Mouse (Mus musculus) ES-E14 (cell line): ENCODE measurements at regions not wholly inside any gene's neighbourhood (a gene's known extent, or its start where the extent isn't known, plus 50 kb on each side); places are given as distances from the start of the nearest gene placed in this dataset.

Experiments used
- DNase-seq: peaks from one replicate; pipeline ENCODE4 v3.0.0-alpha.2; 2013; ENCODE audit warnings: low read depth, low spot score
- H3K27ac ChIP-seq: 2 replicates; pipeline ENCODE4 v1.5.1; 2012; ENCODE audit warnings: low read depth, mild to moderate bottlenecking, low read length, moderate library complexity, mixed read lengths; ENCODE audit not compliant: poor library complexity, insufficient read depth, severe bottlenecking
- H3K36me3 ChIP-seq: 2 replicates; pipeline ENCODE4 v1.6.1; 2012; ENCODE audit warnings: mild to moderate bottlenecking, low read length, moderate library complexity, mixed read lengths; ENCODE audit not compliant: control insufficient read depth, poor library complexity, insufficient read depth, severe bottlenecking
- H3K4me1 ChIP-seq, 2 experiments: fragments of 150-350 bp in 1 of 2; sonication (generic) in 1 of 2; 2 replicates each; pipeline ENCODE4 v1.6.1; 2012; ENCODE audit warnings: low read length in 2 of 2, mild to moderate bottlenecking in 1 of 2, mixed read lengths in 1 of 2; ENCODE audit not compliant: control insufficient read depth in 2 of 2, insufficient read depth in 2 of 2, poor library complexity in 1 of 2
- H3K4me3 ChIP-seq, 2 experiments: fragments of 150-350 bp in 1 of 2; sonication (generic) in 1 of 2; 2 replicates each; pipeline ENCODE4 v1.5.1; 2012; ENCODE audit warnings: low read length in 2 of 2, low read depth in 1 of 2, mild to moderate bottlenecking in 1 of 2, mixed read lengths in 1 of 2; ENCODE audit not compliant: insufficient read depth in 1 of 2, poor library complexity in 1 of 2, severe bottlenecking in 1 of 2
- H3K9ac ChIP-seq: 2 replicates; pipeline ENCODE4 v1.6.1; 2012; ENCODE audit warnings: low read depth, mild to moderate bottlenecking, low read length, mixed read lengths; ENCODE audit not compliant: poor library complexity, insufficient read depth, severe bottlenecking
- H3K9me3 ChIP-seq: fragments of 150-350 bp; sonication (generic); 2 replicates; pipeline ENCODE4 v1.6.1; 2012; ENCODE audit warnings: low read depth, mild to moderate bottlenecking, low read length; ENCODE audit not compliant: control insufficient read depth, insufficient read depth
- CHD2 ChIP-seq: IDR thresholded peaks from 2 replicates; pipeline ENCODE4 v1.6.1; 2014; ENCODE audit warnings: mild to moderate bottlenecking, low read depth, low read length, inconsistent platforms
- HCFC1 ChIP-seq: IDR thresholded peaks from 2 replicates; pipeline ENCODE4 v1.6.1; 2012; ENCODE audit warnings: low read length, inconsistent platforms, borderline replicate concordance; ENCODE audit not compliant: insufficient read depth
- MAFK ChIP-seq: IDR thresholded peaks from 2 replicates; pipeline ENCODE4 v1.6.1; 2014; ENCODE audit warnings: mild to moderate bottlenecking, low read depth, low read length, inconsistent platforms; ENCODE audit not compliant: insufficient read depth
- ZC3H11A ChIP-seq: IDR thresholded peaks from 2 replicates; pipeline ENCODE4 v1.6.1; 2012; ENCODE audit warnings: low read depth, mild to moderate bottlenecking, inconsistent platforms, low read length, borderline replicate concordance
- ZNF384 ChIP-seq: IDR thresholded peaks from 2 replicates; pipeline ENCODE4 v1.6.1; 2012; ENCODE audit warnings: low read depth, low read length, inconsistent platforms
- in situ Hi-C, 2 experiments: fragments of 600-800 bp; cut with MboI; formaldehyde crosslinking; loops; one replicate each; pipeline ENCODE4 v1.15.1; 2025; ENCODE audit warnings: low sequenced_read_pairs in 2 of 2, inconsistent platforms in 1 of 2; ENCODE audit not compliant: unreplicated experiment in 2 of 2

DNA sequence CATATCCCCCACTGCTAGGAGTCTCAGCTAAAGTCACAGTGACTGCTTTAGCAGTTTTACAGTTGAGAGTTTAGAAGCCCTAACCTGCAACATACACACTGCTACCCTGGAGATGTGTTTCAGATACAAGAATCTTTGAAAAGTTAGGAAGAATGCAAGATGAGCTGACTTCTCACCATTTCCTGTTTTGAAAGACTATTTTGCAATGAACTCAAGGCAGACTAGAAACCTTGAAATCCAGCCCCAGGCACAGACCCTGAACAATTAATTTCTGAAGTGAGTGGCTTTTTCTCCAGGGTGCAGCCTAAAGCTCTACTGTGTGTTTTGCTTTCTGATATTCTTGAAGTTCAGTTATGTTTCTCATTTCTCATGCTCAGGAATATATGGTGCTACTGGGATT lies 440.6 kb downstream of the Nebl start:
- H3K27ac ChIP-seq = no peak overlapping the region
- H3K4me3 ChIP-seq = no peak overlapping the region
- in situ Hi-C loops = no loop called here
- no peaks in the 10 kb centered on the region for H3K9me3 ChIP-seq
- no peak for TF ChIP-seq ZNF384
- TF ChIP-seq MAFK = no peak
- no peak for TF ChIP-seq HCFC1
- TF ChIP-seq ZC3H11A = no peak
- TF ChIP-seq CHD2 = no peak
- H3K4me1 ChIP-seq = no peaks in the 10 kb centered on the region
- no peak for DNase-seq
- H3K9ac ChIP-seq = no peak overlapping the region
- no peaks in the 10 kb centered on the region for H3K36me3 ChIP-seq

DNA sequence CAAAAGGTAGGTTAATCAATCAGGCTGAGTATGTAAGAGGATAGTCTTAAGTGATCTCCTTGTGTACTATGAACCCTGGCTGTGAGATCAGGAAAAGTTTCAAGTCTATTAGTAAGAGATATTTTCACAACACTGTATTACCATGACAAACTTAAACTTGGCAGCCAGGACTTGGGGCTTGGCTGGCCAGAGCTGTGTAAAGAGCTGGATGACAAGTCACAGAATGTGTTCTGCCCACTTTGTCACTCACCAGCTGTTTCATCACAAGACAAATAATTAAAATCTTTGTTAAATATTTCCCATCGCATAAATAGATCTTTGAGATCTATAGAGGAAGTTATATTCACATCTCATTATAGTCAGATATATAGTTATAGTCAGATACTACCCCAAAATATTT lies 443.7 kb downstream of the Nebl start:
- H3K4me3 ChIP-seq = no peak overlapping the region
- no peaks in the 10 kb centered on the region for H3K36me3 ChIP-seq
- no peak overlapping the region for H3K27ac ChIP-seq
- in situ Hi-C loops = no loop called here
- no peak for DNase-seq
- H3K4me1 ChIP-seq = no peaks in the 10 kb centered on the region
- no peaks in the 10 kb centered on the region for H3K9me3 ChIP-seq
- TF ChIP-seq ZC3H11A (no peak), CHD2 (no peak), ZNF384 (no peak), MAFK (no peak), HCFC1 (no peak)
- no peak overlapping the region for H3K9ac ChIP-seq

DNA sequence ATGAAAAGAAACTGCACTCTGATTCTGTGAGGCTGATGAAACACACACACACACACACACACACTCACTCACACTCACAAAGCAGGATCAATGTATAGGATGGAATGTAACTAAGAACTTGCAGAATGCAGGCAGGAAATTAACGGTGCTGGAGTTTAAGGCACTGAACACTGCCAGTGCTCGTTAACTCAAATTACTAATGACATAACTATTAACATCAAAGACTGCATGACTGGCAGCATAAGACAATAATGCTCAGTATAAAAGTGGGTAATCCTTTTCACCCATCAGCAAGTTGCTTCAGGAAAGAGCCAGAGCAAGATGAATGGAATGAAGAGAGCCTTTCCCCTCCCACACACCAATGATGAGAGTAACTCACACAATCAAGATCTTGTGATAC lies 481.3 kb downstream of the Nebl start:
- in situ Hi-C loops = no loop called here
- Histone ChIP-seq H3K27ac (no peak overlapping the region), H3K4me3 (no peak overlapping the region), H3K9me3 (no peaks in the 10 kb centered on the region), H3K4me1 (no peaks in the 10 kb centered on the region), H3K9ac (no peak overlapping the region), H3K36me3 (no peaks in the 10 kb centered on the region)
- TF ChIP-seq ZC3H11A = no peak
- TF ChIP-seq MAFK = no peak
- no peak for TF ChIP-seq ZNF384
- no peak for TF ChIP-seq CHD2
- no peak for TF ChIP-seq HCFC1
- DNase-seq = no peak

DNA sequence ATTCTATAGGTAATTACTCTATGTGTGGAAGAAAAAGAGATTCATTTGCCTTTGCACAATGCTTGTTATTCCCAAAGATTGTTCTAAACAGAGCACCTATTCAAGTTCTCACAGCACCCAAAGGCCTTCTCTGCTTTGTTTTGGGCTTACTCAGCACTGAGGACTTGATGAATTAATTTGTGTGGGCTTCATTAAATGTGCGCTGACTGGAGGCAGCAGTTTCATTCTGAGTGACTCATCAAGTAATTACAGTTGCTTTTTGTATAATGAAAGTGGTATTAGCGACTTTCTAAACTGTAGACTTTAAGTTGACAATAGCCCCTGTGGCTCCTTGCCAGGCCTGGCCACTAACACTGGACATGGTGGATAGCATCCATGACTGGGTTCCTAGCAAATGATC lies 485.4 kb downstream of the Nebl start:
- no peaks in the 10 kb centered on the region for H3K36me3 ChIP-seq
- in situ Hi-C loops = no loop called here
- no peak overlapping the region for H3K27ac ChIP-seq
- H3K4me3 ChIP-seq = no peak overlapping the region
- H3K4me1 ChIP-seq = no peaks in the 10 kb centered on the region
- no peaks in the 10 kb centered on the region for H3K9me3 ChIP-seq
- DNase-seq = no peak
- no peak overlapping the region for H3K9ac ChIP-seq
- no peak for TF ChIP-seq CHD2
- no peak for TF ChIP-seq ZC3H11A
- TF ChIP-seq MAFK = no peak
- TF ChIP-seq ZNF384 = no peak
- TF ChIP-seq HCFC1 = no peak

DNA sequence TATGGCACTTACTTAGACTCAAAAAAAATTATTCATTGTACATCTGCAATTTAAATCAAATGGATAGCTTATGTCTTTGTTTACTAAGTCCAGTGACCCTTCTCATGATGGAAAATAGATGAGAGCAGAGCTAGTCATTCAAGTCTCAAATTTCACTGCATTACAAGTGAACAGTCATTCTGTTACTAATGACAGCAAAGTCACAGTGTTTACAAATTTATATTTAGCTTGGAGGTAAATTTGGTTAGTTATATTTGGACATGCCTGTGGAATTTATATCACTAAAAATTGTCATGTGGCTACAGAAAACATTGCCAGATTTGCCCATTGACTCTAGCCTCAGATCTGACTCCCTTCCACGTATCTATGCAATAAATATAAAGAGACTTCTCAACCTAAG lies 515.7 kb downstream of the Nebl start:
- no peak for TF ChIP-seq MAFK
- no peak for TF ChIP-seq ZNF384
- no peak for TF ChIP-seq CHD2
- no peak for TF ChIP-seq ZC3H11A
- TF ChIP-seq HCFC1 = no peak
- in situ Hi-C loops = no loop called here
- Histone ChIP-seq H3K36me3 (no peaks in the 10 kb centered on the region), H3K9ac (no peak overlapping the region), H3K27ac (no peak overlapping the region), H3K4me3 (no peak overlapping the region), H3K9me3 (no peaks in the 10 kb centered on the region), H3K4me1 (peaks cover 0 to 3% of the 10 kb centered on the region in 2 experiments; a peak in 1 of 4 replicates)
- no peak for DNase-seq
